28 mouse cellular contexts compared by ENCODE assay signal in the genomic region with DNA sequence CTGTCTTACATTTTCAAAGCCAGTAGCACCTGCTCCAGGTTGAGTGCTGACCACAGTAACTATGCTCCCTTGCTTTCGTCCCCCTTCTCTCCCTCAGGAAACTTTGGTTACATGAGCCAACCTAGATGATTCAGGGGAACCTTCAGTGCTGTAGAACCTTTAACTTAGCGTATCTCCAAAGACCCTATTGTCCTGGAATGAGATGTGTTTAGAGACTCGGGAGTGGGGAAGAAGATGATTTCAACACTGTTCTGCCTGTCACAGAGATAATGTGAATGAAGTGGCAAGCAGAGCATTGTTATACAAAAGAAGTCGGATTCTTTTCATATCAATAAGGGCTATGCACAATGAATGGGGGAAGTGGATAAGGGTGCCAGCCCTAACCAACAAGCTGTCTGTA. TPM values are rescaled to one million over a fixed set of nuclear protein-coding genes. Genes with fewer than 3 reads are reported as not detected.
DNase-seq lines count a peak whose midpoint lies in the region; ATAC-seq and TF ChIP-seq lines count a peak whose summit lies in the region.
"Had no signal": no experiment of that assay in that cellular context is flagged by ENCODE, and none has a peak within 500 bp of the region (broad histone marks: within the 10 kb centered on the region; RNA-seq: fewer than 3 reads in every experiment).

No protein-coding gene starts in this region.

- H3K4me1 ChIP-seq in E14TG2a.4 (replicated peaks; ENCODE audit: low read depth, low read length): peaks cover 35% of the 10 kb centered on the region
- H3K4me1 ChIP-seq: embryonic facial prominence, embryonic 10.5 days; embryonic facial prominence, embryonic 13.5 days; forebrain, embryonic 12.5 days; forebrain, embryonic 15.5 days; heart, embryonic 12.5 days; heart, embryonic 15.5 days had no signal

- no peaks in the 10 kb centered on the region for H3K27me3 ChIP-seq in E14TG2a.4 (ENCODE audit: insufficient read depth, low read length)
- H3K27me3 ChIP-seq: CH12.LX; embryonic facial prominence, embryonic 13.5 days; forebrain, embryonic 12.5 days; forebrain, embryonic 15.5 days; heart, embryonic 12.5 days; heart, embryonic 15.5 days had no signal

- DNase-seq in Muller cell, postnatal 12 days (ENCODE audit: inconsistent ontology term): peak; percentile 15
- DNase-seq in urinary bladder, postnatal 10 days (ENCODE audit: low spot score): no peak
- no peak for DNase-seq in left cerebral cortex, adult 11 months (ENCODE audit: low spot score)
- no peak for DNase-seq in yolk sac, embryonic 10.5 days (ENCODE audit: low spot score)
- DNase-seq: adrenal gland, postnatal 10 days; adrenal gland, postnatal 36 days; cerebellum, adult 18-20 months; cerebellum, adult 9-11 months; cerebellum, postnatal 25 days; embryo, embryonic 11 days; gastrocnemius, postnatal 25 days; heart, adult 18-20 months; heart, postnatal 10 days; heart, postnatal 36 days had no signal

- peaks cover 25% of the 10 kb centered on the region for H3K9me3 ChIP-seq in E14TG2a.4 (ENCODE audit: low read length)
- H3K9me3 ChIP-seq: embryonic facial prominence, embryonic 10.5 days; embryonic facial prominence, embryonic 13.5 days; forebrain, embryonic 12.5 days; forebrain, embryonic 15.5 days; heart, embryonic 12.5 days had no signal

- 0 out of 2 replicates have a peak, but pooled peaks have one; percentile 7 for ATAC-seq in common myeloid progenitor, adult 5-6 weeks (replicated peaks; ENCODE audit: low read depth, poor library complexity, severe bottlenecking)
- ATAC-seq: forebrain, embryonic 15.5 days; hindbrain, postnatal 0 days; inflammation-experienced regulatory T-cells, adult 6 months; intestine, embryonic 16.5 days had no signal

- H3K36me3 ChIP-seq in E14TG2a.4 (ENCODE audit: insufficient read depth, low read length): peaks cover 50% of the 10 kb centered on the region
- H3K36me3 ChIP-seq: embryonic facial prominence, embryonic 10.5 days; embryonic facial prominence, embryonic 13.5 days; forebrain, embryonic 12.5 days; forebrain, embryonic 15.5 days; G1E; heart, embryonic 12.5 days; heart, embryonic 15.5 days had no signal

- no peak for TF ChIP-seq CTCF in E14TG2a.4 (conservative IDR thresholded peaks at IDR 0.05; ENCODE audit: low read length)

- peak overlapping the region; percentile 80 for H3K4me3 ChIP-seq in E14TG2a.4 (replicated peaks; ENCODE audit: low read length)
- H3K4me3 ChIP-seq: embryonic facial prominence, embryonic 10.5 days; embryonic facial prominence, embryonic 13.5 days; erythroblast, embryonic 14.5 days; forebrain, embryonic 12.5 days; forebrain, embryonic 15.5 days; heart, embryonic 12.5 days; heart, embryonic 15.5 days had no signal

RNA-seq across cellular contexts. Expression of a gene that starts 10.8 kb away (rescaled TPM):
- total RNA-seq in common myeloid progenitor, adult 5-6 weeks (2017): 25.3 and 34.9 TPM in 2 replicates
- total RNA-seq: CH12.LX had no signal
